Mouse (Mus musculus) lung, adult 2 months (tissue): ENCODE data around the gene Hivep1.

ENCODE experiments used
- CTCF ChIP-seq: fragments of 200-500 bp; IDR thresholded peaks from 2 replicates; pipeline ENCODE4 v1.5.1; 2011; ENCODE audit warnings: mild to moderate bottlenecking, low read length, control low read depth; ENCODE audit not compliant: insufficient read depth
- POLR2A ChIP-seq: fragments of 200-500 bp; IDR thresholded peaks from 2 replicates; pipeline ENCODE4 v1.6.1; 2011; ENCODE audit warnings: low read depth, mild to moderate bottlenecking, control low read depth, low read length, borderline replicate concordance; ENCODE audit errors: extremely low read depth

DNA sequence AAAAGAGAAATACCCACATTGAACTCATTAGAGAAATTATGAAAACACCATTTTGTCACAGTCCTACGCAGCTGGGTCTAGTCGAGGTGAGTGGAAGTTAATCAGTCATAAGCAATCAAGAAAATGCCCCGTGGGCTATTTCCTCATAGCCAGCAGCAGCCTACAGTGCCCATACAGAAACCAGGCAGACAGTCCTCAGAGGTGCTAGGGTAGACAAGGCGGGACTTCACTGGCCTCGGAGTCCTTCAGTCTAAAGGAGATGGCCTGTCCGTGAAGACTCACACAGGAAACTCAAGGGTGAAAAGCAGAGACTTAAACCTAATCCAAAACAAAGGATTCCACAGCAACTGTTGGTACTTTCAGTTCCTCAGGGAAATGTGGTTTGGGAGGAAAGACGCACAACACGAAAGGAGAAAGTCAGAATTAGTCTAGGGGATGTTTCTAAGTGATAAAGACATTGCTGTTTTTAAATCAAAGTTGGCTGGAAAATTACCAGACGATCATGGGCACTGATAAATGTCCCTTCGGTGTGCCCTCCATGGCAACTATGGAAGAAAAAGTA lies 36.3 kb upstream of the Hivep1 start:
- TF ChIP-seq POLR2A: no peak
- no peak for TF ChIP-seq CTCF
